Mouse (Mus musculus): ENCODE data around the gene Cfap44.

- no peak for TF ChIP-seq CTCF (IDR thresholded peaks at IDR 0.05; ENCODE audit: extremely low read depth, insufficient read depth, insufficient read length, insufficient replicate concordance)
- TF ChIP-seq POLR2A (IDR thresholded peaks at IDR 0.05; ENCODE audit: low read depth, low read length), result no peak
These were observed 135.6 kb downstream of the Cfap44 start for GRCm38 (mm10) chr16:44530191-44530590.
